Mouse (Mus musculus) adrenal gland, postnatal 25 days (tissue): ENCODE data around the gene Igfbpl1. TPM values are rescaled to one million over a fixed set of nuclear protein-coding genes. Genes with fewer than 3 reads are reported as not detected.

Source experiments
- DNase-seq: peaks from one replicate; pipeline ENCODE4 v3.0.0; 2021; ENCODE audit warnings: mixed read lengths
- long read RNA-seq: library from polyadenylated mRNA; stranded (forward); transcript quantifications from one replicate; pipeline ENCODE4 v2.0.0, GENCODE M21; 2021
- total RNA-seq: library from RNA; stranded (reverse); gene quantifications from 2 replicates; pipeline ENCODE4 v1.2.3, GENCODE M21; 2021

Igfbpl1 gene
- not detected in 2 replicates for total RNA-seq
- long read RNA-seq = 0 reads

DNA sequence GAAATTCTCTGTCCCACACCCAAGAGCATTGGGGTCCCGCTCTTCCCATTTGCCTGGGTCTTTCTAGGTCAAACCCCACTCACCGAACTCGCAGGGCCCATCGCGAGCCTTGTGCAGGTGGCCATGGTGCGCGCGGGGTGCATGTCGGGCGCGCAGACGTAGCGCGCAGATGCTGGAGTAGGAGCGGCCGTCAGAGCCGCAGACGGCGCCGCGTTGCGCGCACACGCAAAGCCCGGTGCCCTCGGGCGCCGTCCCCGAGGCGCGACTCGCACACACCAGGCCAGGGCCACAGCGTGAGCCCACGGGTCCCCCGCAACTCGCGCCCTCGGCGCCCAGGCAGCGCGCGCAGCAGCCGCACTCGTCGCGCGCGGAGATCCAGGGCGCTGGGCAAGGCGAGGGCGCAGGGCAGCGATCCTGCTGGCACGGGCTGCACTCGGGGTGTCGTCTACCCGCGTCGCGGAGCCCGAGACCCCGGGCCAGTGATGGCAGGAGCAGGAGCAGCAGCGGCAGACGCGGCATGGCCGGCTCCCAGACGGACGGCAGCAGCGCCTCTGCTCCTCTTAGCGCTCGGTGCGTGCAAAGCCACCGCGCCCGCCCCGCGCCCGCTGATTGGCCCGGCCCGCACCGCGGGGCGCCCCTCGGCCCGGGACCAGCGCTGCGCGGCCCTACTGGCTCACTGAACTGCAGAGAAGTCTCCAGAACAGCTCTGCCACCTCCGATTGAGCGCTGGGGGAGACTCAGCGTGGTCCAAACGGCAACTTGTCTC lies at the start of gene Igfbpl1:
Gene Igfbpl1 (minus strand): TSS at position 649 of the 766 bp plus-strand sequence.
- DNase-seq = no peak

DNA sequence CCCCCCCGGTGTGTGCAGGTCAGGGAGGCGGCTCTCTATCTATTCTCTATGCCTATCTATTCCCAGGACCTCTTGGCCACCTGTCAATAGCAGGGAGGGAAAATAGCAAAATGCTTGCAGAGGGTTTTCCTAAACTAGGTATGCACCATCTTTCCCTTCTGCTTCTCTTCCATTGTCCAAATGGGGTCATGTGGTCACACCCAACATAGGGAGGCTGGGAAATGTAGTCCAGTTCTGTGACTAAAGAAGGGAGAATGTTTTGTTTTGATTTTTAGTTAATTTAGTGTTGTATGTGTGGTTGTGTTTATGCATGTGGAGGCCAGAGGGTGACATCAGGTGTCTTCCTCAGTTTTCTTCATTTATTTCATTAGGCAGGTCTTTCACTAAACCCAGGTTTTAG lies 45.4 kb upstream of the Igfbpl1 start:
- DNase-seq = no peak

DNA sequence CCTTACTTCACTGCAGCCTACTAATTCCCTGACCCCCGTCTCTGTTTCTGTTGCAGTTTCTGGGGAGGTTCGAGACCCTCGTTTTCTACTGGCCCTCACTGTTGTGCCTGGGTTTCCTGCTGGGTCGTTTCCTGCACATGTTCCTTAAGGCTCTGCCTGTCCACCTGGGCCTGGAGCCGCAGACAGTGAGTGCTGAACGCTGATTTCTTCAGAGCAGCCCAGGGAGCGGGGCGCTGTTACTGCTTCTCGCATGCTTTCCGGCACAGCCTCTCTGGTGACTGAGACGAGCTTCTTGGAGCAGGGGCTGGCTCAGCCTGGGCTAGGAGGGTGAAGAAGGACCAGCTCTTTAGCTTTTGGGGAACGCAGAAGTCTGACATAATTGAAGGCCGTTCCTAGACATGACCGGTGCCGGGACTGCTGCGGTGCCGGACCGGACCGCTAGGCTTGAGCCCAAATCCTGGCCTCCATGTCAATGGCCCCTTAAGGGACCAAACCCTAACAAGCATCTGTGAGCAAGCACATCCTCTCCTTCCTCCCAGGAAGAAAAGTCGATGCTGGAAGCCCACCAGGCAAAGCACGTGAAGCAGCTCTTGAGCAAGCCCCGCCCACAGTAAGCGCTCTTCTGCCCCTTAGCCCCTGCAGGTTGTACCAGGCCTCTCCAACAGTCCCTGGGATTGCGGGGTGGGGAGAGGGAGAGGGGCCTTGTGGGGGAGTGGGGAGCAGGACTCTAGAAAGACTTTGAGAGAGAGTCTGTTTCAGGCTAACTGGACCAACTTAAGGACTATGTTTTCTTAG lies 42.5 kb upstream of the Igfbpl1 start:
- no peak for DNase-seq

DNA sequence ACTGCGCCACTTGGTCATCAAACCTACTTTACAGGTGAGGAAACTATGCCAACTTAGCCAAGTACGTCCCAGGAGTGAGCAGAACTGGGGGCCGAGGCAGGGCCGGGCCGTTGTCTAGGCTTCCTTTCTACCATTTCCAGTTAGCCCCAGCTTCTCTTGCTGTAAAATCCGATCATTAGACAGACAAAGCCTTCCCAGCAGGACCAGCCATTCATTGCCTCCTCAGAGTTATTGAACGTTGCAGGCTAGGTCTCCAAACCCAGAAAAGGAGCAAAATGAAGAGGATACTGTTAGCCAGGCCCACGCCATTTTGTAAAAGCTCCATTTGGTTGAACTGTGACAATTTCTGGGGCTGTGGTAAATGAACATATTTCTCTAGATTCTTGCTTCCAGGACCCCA lies 40.7 kb upstream of the Igfbpl1 start:
- DNase-seq = no peak

DNA sequence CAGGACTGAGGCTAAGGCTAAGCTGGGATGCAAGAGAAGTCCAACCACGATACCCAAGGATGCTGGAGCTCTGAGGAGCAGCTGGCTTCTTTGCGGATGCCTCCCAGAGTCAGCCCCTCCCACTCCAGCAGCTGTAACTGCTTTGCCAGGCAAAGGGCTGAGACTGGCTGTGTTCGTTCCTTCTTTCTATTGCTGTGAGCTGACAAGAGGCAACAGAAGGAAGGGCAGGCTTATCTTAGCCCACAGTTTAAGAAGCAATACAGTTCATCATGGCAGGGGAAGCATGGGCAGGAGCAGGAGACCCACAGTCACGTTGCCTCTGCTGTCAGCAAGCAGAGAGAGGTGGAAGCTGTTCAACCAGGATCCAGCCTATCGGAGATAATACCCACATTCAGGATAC lies 34.4 kb upstream of the Igfbpl1 start:
- DNase-seq = no peak

DNA sequence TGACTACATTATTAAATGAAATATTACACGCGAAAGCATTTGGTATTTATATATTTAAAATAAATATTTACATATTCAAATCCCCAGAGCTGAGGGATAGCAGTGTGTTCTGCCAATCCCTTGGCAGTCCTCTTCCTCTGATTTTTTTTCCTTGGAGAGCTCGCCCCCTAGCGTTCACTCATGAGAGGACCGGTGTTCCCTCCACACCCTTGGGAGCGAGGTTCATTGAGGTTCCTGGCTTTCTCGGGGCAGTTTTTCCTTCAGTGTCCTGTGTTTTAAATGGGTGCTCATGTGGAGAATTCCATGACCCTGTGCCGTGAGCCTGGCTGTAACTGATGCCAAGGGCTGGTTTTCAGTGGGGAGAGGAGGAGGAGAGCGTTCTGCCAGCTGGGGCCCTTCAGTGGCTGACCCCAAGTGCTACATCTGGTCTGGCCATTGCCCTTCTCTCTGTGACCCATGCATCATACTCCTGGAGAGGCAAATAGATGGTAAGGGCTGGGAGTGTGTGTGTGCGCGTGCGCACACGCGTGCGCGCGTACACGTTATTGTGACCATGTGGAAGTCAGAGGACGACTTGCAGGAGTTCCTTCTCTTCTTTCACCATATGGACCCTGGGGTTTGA lies 29.2 kb upstream of the Igfbpl1 start:
- peak; percentile 74 for DNase-seq

DNA sequence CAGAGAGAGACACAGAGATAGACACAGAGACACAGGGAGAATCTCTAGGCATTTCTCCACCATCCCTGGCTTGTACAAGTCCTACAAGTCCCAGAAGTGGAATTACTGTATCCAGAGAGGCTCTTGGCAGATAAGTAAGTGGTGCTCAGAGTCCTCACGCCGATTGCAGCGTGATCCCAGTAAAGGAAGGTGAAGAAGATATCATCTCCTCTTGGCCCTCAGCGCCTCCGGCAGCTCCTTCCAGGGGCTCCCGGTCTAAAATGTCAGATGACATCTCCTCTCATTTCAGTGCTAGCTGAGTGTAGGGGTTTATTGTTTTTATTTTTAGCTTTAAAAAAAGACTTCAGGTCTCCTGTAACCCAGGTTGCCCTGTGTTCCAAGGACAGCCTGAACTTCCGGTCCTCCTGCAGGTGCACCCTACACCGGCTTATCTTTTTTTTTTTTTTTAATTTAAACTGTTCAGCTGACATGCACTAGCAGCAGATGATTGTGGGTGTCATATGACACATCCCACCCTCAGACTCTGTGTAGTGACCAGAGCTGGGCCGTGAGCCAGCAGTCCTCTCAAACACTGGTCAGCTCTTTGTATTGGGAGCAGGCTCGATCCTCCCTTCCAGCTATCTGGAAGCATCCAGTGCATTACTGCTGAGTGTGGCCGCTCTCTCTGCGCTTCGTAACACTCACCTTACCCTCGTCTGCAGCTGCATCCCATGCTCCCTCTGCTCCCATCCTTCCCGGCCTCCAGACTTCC lies 26.9 kb upstream of the Igfbpl1 start:
- DNase-seq = no peak

DNA sequence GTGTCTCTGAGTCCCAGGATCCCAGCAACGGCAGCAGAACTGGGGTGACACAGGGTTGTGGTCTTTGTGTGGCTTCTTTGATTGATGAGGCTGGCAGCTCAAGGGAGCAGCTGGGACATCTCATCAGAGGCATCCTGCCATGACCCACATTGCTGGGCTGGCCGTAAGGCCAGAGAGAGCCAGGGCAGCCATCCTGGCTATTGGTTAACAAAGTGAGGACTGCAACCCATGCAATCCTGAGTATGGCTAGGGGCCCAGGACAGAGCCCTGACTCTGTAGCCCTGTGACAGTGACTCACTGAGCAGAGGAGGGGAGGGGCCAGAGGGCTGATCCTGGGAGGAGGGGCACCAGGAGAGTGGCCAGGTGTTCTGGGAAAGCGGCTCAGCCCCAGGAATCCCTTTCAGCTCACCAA lies 24.9 kb upstream of the Igfbpl1 start:
- DNase-seq = peak; percentile 48

DNA sequence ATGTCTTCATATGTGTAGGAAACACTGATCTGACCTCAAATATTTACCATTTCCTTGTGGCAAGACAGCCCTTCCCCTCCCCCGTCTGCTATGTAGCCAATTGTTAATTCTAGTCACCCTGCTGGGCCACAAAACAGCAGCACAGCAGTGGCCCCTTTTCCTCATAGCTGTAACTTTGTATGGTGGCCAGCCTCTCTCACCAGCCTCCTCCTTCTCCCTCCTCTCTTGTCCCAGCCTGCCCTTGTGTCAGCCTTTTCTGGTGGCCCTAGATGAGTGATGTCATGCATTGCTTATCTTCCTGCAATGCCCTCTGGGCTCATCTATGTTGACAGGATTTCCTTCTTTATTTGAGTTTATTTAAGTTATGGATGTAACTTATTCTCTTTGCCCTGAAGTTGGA lies 22.7 kb upstream of the Igfbpl1 start:
- DNase-seq = no peak

DNA sequence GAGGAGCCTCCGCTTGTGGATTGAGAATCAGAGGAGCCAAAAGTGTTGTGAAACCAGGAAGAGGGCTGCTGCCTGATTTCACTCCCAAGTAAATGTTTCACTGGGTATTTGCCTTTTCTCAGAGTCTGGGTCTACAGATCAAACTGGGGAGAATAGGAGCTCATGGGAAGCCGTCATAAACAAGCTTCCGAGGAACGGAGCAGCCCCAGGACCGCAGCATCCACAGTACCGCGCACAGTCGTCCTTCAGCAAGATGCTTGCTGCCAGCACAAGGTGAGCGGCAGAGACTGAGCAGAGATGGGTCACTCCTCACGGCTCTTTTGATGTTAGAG lies 22.1 kb upstream of the Igfbpl1 start:
- no peak for DNase-seq

DNA sequence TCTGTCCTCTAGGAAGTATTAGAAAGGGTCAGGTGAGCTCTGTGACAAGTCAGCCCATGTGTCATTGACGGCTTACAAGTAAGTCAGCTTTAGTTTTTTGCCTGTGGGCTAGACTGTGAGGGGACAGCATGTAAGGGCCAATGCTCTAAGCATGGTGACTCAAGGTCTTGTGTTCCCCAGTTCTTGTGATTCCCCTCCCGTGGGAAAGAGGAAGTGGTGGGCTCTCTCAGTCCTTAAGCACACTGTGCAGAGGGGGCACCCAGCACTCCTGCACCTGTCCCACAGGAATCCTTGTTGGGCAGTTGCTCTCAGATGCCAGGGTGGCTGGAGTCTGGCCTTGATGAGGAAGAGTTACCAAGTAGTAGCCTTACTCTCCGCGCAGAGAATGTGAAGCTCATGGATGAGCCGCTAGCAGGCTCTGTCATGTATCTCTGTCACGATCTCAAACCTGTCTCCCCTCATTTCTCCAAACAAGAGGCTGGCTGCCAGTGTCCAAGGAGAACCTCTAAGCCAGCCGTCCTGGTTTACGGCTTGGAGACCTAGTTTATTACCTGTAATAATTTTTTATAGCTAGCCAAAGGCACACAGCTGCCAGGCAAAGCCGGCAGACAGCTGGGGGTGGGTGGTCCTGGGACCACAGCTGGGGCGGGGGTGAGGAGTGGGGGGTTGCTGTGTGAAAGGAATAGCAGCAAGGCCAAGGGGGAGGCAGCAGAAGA lies 21.5 kb upstream of the Igfbpl1 start, which contains the start of gene Stra6l:
Gene Stra6l (plus strand): TSS at position 556 of the 716 bp plus-strand sequence.
- DNase-seq = no peak

DNA sequence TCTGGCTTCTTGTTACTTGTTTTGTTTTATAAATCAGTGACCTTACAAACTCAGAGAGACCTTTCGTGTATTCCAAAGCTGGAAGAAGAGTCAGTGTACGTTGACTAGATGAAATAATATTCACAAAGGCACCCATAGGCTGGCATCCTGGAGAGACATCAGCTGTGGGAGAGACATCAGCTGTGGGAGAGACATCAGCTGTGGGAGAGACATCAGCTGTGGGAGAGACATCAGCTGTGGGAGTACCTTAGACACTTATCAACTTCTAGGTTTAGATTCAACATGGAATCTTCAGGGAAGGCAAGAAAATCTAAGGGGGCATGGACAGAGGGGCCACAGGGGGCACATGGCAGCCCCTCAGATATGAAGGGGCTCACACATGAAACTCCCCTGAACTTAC lies 19.5 kb upstream of the Igfbpl1 start:
- no peak for DNase-seq

DNA sequence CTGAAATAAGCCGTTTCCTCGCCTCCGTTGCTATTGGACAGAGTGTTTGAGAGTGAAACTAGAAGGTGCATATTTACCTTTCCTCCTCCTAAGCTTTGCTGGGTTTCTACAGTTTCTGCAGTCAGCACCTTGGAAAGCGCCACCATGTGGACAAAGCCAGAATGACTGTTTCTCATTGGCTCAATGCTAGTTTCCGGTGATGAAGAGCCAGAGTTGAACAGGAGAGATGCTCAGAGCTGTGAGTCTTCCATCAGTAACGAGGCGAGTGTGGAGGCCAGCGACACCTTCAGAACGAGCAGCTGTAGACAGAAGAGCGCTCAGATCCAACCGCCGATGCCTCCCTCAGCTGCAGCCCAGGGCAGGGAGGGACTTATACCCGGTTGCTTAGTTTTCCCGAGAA lies 17.6 kb upstream of the Igfbpl1 start:
- peak; percentile 36 for DNase-seq

DNA sequence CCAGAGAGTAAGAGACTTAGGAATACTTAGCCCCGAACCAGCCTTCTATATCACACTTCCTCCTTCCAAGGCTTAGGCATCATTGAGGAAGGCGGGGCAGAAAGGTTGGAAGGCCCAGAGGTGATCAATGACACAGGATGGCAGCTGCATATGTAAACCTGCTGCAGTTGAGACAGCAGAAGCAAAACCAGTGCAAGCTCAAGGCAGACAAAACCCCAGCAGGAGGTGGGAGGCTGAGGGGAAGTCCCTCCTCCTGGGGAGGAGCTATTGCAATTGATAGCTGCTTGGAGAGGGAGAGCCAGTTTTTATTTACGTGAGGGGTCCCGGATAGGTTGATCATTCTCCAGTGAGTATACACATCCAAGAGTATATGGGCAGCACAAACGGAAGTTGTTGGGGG lies 6.7 kb upstream of the Igfbpl1 start:
- DNase-seq = no peak

DNA sequence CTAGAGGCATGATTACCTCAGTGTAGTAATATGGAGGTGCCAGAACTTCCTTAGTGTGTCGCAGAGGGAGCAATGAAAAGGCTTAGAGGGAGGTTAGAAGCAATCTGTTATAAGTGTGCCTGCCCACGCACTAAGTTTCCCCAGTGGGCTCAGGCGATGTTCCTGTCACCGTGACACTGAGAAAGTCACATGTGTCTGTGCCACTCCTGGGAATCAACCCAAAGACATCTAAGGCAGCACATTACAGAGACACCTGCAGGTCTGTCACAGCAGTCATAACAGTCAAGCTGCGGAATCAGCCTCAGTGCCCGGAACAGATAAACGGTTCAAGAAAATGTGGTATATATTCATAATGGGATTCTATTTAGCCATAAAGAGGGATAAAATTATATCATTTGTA lies 5.3 kb upstream of the Igfbpl1 start:
- DNase-seq = no peak

DNA sequence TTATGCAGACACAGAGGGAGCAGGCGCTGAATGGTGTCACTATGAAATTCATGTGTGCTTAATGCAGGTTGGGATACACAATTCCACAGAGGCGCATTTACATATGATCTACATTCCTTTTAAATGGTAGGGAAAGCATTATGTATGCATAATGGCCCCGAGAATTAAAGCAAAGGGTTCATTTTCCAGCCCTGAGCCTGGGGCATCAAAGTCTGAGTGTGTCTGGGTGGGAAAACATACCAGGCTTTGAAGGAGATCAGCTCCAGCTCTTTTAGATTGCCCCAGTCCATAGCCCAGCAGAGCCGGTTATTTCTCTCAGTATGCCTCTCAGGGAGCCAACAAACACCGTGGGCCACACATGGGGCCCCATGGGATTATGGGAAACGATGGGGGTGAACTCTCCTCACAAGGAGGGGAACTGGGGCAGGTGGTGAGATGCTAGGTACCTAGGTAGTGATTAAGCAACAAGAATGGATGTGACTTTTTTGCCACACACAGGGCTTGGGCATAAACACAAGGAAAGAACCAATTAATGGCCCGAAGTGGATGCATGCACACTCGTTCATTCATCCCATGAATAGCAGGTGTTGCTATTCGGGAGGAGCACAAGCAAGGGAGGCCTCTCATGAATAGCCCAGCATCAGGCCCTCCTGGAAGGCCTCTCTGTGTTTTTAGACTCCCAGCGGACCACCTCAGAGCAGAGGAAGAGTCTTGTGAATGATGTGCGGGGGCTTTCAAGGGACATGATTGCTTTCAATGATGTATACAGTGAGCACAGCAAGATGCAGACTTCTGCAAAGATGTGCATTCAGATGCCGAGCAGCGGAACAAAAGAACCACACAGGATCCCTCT lies 3.4 kb upstream of the Igfbpl1 start:
- no peak for DNase-seq

DNA sequence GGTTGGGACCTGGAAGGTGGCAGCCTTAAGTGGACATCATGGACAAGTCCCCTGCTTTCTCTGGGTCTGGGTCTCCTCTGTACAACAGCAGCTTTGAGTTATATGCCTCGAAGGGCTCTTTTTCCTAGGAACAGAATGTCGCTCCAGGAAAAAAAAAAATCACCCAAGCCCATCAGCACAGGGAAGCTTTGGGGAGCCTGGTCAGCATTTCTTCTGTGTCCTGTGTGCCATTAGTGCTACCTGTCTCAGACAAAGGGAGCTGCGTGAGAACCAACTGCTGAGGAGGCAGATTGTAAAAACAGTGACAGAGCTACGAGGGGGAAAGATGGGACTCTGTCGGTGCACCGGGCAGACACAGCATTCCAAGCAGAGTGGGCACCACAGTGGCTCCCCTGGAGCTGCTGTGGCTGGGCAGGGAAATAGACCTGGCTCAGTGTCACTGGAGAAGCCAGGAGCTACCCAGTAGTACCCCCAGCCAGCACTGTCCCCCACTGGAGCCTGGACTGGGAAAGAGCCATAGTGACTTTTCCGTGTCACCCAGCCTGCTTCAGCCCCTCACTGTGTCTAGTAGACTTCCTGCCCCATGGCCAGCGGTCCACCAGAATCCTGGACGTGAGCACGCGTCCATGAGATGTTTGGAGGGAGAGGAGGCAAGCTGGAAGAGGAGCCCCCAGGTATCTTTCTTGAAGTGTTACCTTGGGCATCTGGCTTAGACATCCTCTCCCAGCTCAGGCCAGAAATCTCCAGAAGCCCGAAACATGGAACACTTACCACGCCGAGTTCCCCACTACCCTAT lies 1.8 kb downstream of the Igfbpl1 start:
- no peak for DNase-seq

DNA sequence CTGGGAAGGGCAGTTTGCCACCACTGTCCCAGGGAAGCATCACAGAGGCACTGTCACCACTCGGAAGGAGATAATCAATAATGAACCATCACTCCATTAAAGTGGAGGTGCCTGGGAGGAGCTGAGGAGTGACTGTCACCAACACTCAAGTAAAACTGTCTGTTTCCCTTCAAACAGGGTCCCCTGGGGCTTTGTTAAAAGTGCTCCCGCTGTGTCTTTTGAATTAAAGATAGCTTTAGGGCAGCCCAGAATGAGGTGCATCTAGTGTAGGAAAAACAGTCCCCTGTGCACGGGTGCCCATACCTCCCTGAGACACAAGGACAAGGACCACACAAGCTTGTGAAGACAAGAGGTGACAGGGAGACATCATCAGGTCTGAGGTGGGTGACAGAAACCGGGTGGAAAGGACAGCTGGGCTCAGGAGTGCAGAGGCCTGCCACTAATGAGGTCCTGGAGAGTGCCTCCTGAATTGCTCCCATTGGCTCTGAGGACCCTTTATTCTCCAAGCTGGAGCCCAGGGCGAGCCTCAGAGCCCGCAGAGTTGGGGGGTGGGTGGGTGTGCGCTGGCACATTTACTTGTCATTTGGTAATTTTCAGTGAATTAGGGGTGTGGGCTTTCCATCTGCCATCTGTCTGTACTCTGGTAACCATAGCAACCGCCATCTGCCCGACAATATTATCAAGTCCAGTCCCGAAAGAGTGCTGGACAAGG lies 2.5 kb downstream of the Igfbpl1 start:
- no peak for DNase-seq
